Mouse (Mus musculus) liver, embryonic 12.5 days (tissue): ENCODE measurements around the gene Dppa4. TPM values are rescaled to one million over a fixed set of nuclear protein-coding genes. Genes with fewer than 3 reads are reported as not detected.
"Not testable (repeated sequence)": the region's sequence is repeated elsewhere in the genome, so short reads cannot be mapped to it uniquely, and the experiment has no call there.

Experiments
- ATAC-seq: fragments of 200-750 bp; cut with Nextera tagmentation; 2 replicates; pipeline ENCODE4 v1.8.0; 2017; ENCODE audit warnings: moderate number of reproducible peaks, mild to moderate bottlenecking, moderate library complexity
- H3K27ac ChIP-seq: fragments of 300-500 bp; sonication (generic); 2 replicates; pipeline ENCODE4 v1.5.1; 2016; ENCODE audit warnings: mild to moderate bottlenecking
- H3K27me3 ChIP-seq: fragments of 300-500 bp; sonication (generic); replicated peaks from 2 replicates; pipeline ENCODE4 v1.6.1; 2016; ENCODE audit warnings: mild to moderate bottlenecking, moderate library complexity
- H3K36me3 ChIP-seq: fragments of 300-500 bp; sonication (generic); 2 replicates; pipeline ENCODE4 v1.6.1; 2016; ENCODE audit warnings: mild to moderate bottlenecking, moderate library complexity
- H3K4me1 ChIP-seq: fragments of 300-500 bp; sonication (generic); 2 replicates; pipeline ENCODE4 v1.6.1; 2016
- H3K4me2 ChIP-seq: fragments of 300-500 bp; sonication (generic); 2 replicates; pipeline ENCODE4 v1.6.1; 2016; ENCODE audit warnings: mild to moderate bottlenecking, moderate library complexity
- H3K4me3 ChIP-seq: fragments of 300-500 bp; sonication (generic); 2 replicates; pipeline ENCODE4 v1.5.1; 2016; ENCODE audit warnings: mild to moderate bottlenecking, moderate library complexity
- H3K9ac ChIP-seq: fragments of 300-500 bp; sonication (generic); 2 replicates; pipeline ENCODE4 v1.6.1; 2016; ENCODE audit warnings: mild to moderate bottlenecking, moderate library complexity
- H3K9me3 ChIP-seq: fragments of 300-500 bp; sonication (generic); replicated peaks from 2 replicates; pipeline ENCODE4 v1.6.1; 2016; ENCODE audit warnings: mild to moderate bottlenecking, moderate library complexity
- WGBS: fragments of 180-500 bp; shearing (Covaris S2); methylation state at CpG from one replicate; pipeline ENCODE4 v1.1.7; 2016; ENCODE audit not compliant: insufficient replicate concordance; 5-methylcytosine and 5-hydroxymethylcytosine counted together
- polyA plus RNA-seq: library from polyadenylated mRNA; unstranded; fragments of >200 nt; fragmentation: Nextera tagmentation; extraction: Ambion mirVana; gene quantifications from 2 replicates; pipeline ENCODE4 v1.2.1, GENCODE M21; 2016

Dppa4 gene
- polyA plus RNA-seq, 1 experiment from 2014 or later: 0.19 TPM

DNA sequence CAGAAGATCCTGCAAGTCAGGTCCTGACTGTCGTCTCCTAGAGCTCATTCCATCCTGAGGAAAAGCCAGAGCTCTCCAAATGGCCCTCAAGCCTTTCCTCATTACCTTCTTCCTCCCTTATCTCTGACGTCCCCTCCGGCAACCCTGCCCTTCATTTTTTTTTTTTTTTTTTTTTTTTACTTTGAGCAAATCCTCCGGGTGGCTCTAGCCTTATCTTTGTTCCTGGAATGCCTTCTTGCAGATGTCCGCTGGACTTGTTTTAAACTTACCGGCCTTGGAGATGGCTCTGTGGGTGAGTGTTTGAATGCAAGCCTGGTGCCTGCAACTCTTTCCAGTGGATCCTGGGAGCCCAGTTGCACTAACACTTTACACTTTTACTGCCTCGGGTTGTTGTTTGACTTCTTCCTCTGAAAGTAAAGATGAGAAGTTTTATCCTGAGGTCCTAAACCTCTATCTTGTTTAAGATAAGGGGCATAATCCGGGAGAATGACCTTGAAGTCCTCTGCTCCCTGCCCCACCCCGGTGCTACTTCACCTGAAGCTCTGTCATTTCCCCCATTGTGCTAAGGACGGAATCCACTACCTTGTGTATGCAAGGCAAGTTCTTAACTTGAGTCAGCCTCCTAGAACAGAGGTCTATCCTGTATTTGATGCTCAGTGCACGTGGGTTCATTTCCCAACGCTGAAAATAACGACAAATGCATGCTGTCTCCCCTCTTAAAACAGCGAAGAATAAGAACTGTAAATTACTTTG lies 14.0 kb downstream of the Dppa4 start:
- Histone ChIP-seq H3K4me3 (no peak overlapping the region), H3K4me2 (no peak overlapping the region), H3K9me3 (no peaks in the 10 kb centered on the region), H3K27ac (no peak overlapping the region), H3K4me1 (0 out of 2 replicates have a peak, but pooled peaks cover 4% of the 10 kb centered on the region), H3K27me3 (no peaks in the 10 kb centered on the region), H3K36me3 (no peaks in the 10 kb centered on the region), H3K9ac (no peak overlapping the region)
- 34% methylated on average over 14 of the region's 14 CpGs for WGBS
- ATAC-seq: no peak

DNA sequence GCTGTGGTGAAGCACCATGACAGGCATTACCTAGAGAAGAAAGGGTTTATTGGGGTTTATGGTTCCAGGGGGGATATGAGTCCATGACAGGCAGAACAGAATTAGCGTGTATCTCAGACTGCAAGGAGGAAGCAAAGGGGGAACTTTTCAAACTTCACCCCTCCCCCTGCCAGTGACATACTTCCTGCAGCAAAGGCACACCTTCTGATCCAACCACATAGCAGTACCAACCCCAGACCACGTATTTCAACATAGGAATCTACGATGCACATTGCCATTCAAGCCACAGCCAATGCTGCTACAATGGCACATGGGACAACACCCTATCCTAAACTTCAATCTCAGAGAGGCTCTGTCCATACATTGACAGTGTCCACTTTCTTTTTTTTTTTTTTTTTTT lies 16.4 kb downstream of the Dppa4 start:
- no peaks in the 10 kb centered on the region for H3K9me3 ChIP-seq
- H3K27me3 ChIP-seq: no peaks in the 10 kb centered on the region
- 0 out of 2 replicates have a peak, but pooled peaks cover 4% of the 10 kb centered on the region for H3K4me1 ChIP-seq
- no peak overlapping the region for H3K27ac ChIP-seq
- 27% methylated on average over 3 of the region's 3 CpGs for WGBS
- H3K9ac ChIP-seq: no peak overlapping the region
- H3K36me3 ChIP-seq: no peaks in the 10 kb centered on the region
- no peak overlapping the region for H3K4me2 ChIP-seq
- ATAC-seq: no peak
- H3K4me3 ChIP-seq: no peak overlapping the region

DNA sequence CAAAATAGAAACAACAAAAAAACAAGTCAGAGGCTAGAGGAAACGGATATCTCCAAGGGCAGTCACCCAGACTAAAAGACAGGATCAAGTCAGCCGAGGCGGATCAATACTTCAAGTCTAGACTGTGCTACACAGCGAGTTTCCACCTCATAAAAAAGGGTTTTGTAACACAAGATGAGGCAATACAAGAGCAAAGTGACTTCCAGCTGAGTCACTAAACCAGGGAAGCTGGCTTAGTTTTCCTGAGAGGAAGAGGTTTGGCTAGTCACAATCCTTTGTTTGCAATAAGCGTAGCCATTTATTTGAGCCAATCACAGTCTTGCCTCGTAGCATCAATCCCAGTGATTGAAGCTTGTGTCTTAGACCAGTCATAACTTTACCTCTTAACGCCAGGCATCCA lies 20.0 kb downstream of the Dppa4 start, which contains the start of gene Dppa2:
Gene Dppa2 (plus strand): TSS at position 400 of the 400 bp plus-strand sequence.
- H3K36me3 ChIP-seq: no peaks in the 10 kb centered on the region
- H3K27ac ChIP-seq: no peak within 1 kb of the TSS
- H3K4me2 ChIP-seq: no peak within 1 kb of the TSS
- no peaks in the 10 kb centered on the region for H3K9me3 ChIP-seq
- no peak for ATAC-seq
- H3K4me1 ChIP-seq: no peaks in the 10 kb centered on the region
- no peak within 1 kb of the TSS for H3K4me3 ChIP-seq
- no peak within 1 kb of the TSS for H3K9ac ChIP-seq
- 69% methylated on average over 7 of the region's 7 CpGs for WGBS
- H3K27me3 ChIP-seq: no peaks in the 10 kb centered on the region

DNA sequence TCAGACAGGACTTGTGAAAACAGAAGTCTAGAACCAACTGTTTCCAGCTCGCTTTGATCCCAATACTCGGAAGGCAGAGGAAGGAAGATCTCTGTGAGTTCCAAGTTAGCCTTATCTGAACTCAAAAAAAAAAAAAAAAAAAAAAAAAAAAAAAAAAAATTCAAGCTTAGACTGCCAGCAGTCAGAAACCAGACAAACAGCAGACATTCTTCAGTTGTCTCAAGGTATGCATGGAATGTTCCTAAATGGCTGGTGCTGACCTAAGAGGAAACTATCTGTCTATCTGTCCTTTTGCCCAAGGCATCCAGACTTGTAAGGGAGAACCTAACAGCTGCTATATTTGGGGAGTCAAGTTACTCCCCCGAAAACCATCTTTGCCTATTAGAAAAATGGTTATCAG lies 20.4 kb downstream of the Dppa4 start:
- H3K4me2 ChIP-seq: no peak overlapping the region
- H3K27ac ChIP-seq: no peak overlapping the region
- H3K9me3 ChIP-seq: no peaks in the 10 kb centered on the region
- no peak overlapping the region for H3K4me3 ChIP-seq
- H3K36me3 ChIP-seq: no peaks in the 10 kb centered on the region
- no peaks in the 10 kb centered on the region for H3K4me1 ChIP-seq
- H3K27me3 ChIP-seq: no peaks in the 10 kb centered on the region
- ATAC-seq: no peak
- H3K9ac ChIP-seq: no peak overlapping the region
- WGBS: 61% methylated on average over 3 of the region's 3 CpGs

DNA sequence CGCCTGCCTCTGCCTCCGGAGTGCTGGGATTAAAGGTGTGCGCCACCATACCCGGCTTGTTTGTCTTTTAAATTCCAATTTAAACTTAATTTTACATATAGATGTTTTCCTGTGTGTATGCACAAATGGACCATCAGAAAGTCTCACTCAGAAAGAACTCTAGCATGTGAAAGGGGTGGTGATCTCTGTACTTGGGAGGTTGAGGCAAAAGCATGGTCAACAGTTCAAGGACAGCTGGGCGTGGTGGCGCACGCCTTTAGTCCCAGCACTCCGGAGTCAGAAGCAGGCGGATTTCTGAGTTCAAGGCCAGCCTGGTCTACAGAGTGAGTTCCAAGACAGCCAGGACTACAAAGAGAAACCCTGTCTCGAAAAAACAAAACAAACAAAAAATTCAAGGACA lies 25.4 kb downstream of the Dppa4 start:
- not testable (repeated sequence) for H3K27ac ChIP-seq, H3K36me3 ChIP-seq, H3K9ac ChIP-seq, H3K4me3 ChIP-seq, H3K4me1 ChIP-seq, H3K4me2 ChIP-seq, ATAC-seq, H3K27me3 ChIP-seq, H3K9me3 ChIP-seq
- WGBS: 81% methylated on average over 10 of the region's 10 CpGs

GRCm38 (mm10) chr16:48309912-48310630 lies 26.5 kb downstream of the Dppa4 start:
- Histone ChIP-seq H3K27ac (no peak overlapping the region), H3K9me3 (no peaks in the 10 kb centered on the region), H3K4me2 (no peak overlapping the region), H3K9ac (no peak overlapping the region), H3K27me3 (no peaks in the 10 kb centered on the region), H3K4me1 (no peaks in the 10 kb centered on the region), H3K4me3 (no peak overlapping the region), H3K36me3 (no peaks in the 10 kb centered on the region)
- ATAC-seq: no peak
- WGBS: 63% methylated on average over 12 of the region's 12 CpGs

GRCm38 (mm10) chr16:48315294-48315693 lies 31.8 kb downstream of the Dppa4 start:
- Histone ChIP-seq H3K4me3 (no peak overlapping the region), H3K36me3 (no peaks in the 10 kb centered on the region), H3K27ac (no peak overlapping the region), H3K9me3 (no peaks in the 10 kb centered on the region), H3K4me1 (no peaks in the 10 kb centered on the region), H3K4me2 (no peak overlapping the region), H3K9ac (no peak overlapping the region), H3K27me3 (no peaks in the 10 kb centered on the region)
- no peak for ATAC-seq
- WGBS: 75% methylated on average over 3 of the region's 3 CpGs

DNA sequence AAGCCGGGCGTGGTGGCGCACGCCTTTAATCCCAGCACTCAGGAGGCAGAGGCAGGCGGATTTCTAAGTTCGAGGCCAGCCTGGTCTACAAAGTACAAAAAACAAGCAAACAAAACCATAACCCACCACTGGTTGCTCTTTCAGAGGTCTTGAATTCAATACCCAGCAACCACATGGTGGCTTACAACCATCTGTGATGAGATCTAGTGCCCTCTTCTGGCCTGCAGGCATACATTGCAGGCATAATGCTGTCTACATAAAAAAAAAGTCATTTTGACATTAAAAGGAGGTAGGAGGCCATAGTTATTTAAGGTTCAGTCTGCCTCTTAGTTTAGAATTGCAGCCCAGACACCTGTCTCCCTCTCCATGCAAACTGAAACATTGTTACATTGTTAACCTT lies 37.2 kb downstream of the Dppa4 start:
- no peak overlapping the region for H3K9ac ChIP-seq
- H3K4me2 ChIP-seq: no peak overlapping the region
- no peak for ATAC-seq
- no peaks in the 10 kb centered on the region for H3K4me1 ChIP-seq
- H3K36me3 ChIP-seq: no peaks in the 10 kb centered on the region
- no peaks in the 10 kb centered on the region for H3K27me3 ChIP-seq
- no peaks in the 10 kb centered on the region for H3K9me3 ChIP-seq
- H3K27ac ChIP-seq: no peak overlapping the region
- no peak overlapping the region for H3K4me3 ChIP-seq
- 84% methylated on average over 6 of the region's 6 CpGs for WGBS

DNA sequence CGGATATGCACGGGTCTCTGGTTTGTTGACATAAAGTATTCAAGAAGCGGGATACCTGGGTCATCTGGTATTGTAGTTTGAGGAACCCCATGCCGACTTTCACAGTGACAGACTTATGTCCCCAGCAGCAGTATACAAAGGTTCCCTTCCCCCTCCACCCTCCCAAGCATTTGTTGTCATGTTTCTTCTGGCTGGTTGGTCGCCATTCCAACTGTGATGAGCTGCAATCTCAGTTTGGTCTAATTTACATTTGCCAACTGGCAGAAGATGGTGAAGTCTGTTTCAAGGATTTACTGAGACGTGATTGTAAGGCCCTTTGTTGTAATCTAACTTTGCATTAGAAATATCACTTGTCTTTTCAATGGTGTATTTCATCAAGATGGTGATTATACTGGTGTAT lies 39.6 kb downstream of the Dppa4 start:
- 54% methylated on average over 6 of the region's 6 CpGs for WGBS
- Histone ChIP-seq H3K36me3 (no peaks in the 10 kb centered on the region), H3K9ac (no peak overlapping the region), H3K27me3 (no peaks in the 10 kb centered on the region), H3K4me1 (no peaks in the 10 kb centered on the region), H3K27ac (no peak overlapping the region), H3K4me3 (no peak overlapping the region), H3K4me2 (no peak overlapping the region), H3K9me3 (no peaks in the 10 kb centered on the region)
- no peak for ATAC-seq

DNA sequence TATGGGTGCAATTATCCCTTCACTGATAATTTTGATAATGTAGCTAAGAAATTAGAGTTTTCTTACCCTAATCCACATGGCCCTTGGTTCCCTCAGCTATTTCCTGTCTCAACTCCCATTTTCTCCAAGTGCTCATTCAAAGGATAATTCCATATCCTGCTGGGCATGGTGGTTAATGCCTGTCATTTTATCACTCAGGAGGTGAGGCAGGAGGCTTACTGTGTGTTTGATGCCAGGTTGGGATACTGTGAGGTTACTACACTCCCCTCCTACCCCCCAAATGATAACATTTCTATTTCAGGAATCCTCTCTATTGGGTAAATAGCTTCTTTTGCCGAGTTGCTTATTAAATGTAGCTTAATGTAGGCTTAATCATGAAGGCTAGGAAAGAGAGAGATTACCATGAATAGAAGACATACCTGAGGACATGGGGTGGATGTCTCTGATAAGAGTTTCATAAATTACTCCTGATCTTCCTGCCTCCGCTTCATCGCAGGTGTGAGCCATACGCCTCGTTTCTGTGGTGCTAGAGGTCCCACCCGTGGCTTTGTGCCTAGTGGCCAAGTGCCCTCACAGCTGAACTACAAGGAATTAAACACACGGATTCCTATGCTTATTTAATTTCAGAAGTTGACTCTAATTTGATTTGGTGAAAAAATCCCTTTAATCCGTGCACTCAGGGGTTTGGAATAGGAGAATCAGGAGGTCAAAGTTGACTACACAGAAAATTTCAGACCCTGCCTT lies 40.2 kb downstream of the Dppa4 start:
- ATAC-seq: no peak
- no peak overlapping the region for H3K4me3 ChIP-seq
- no peaks in the 10 kb centered on the region for H3K4me1 ChIP-seq
- no peak overlapping the region for H3K9ac ChIP-seq
- no peak overlapping the region for H3K27ac ChIP-seq
- 75% methylated on average over 8 of the region's 8 CpGs for WGBS
- no peaks in the 10 kb centered on the region for H3K36me3 ChIP-seq
- H3K27me3 ChIP-seq: no peaks in the 10 kb centered on the region
- no peak overlapping the region for H3K4me2 ChIP-seq
- H3K9me3 ChIP-seq: no peaks in the 10 kb centered on the region

- Histone ChIP-seq H3K9ac (no peak overlapping the region), H3K4me3 (no peak overlapping the region), H3K9me3 (no peaks in the 10 kb centered on the region), H3K36me3 (no peaks in the 10 kb centered on the region), H3K27ac (no peak overlapping the region), H3K27me3 (no peaks in the 10 kb centered on the region), H3K4me1 (no peaks in the 10 kb centered on the region), H3K4me2 (no peak overlapping the region)
- no peak for ATAC-seq
- 53% methylated on average over 5 of the region's 5 CpGs for WGBS
Measured at GRCm38 (mm10) chr16:48326903-48327302, 43.4 kb downstream of the Dppa4 start.

- Histone ChIP-seq H3K27ac (no peak overlapping the region), H3K9ac (no peak overlapping the region), H3K9me3 (no peaks in the 10 kb centered on the region), H3K4me3 (no peak overlapping the region), H3K4me2 (no peak overlapping the region), H3K36me3 (no peaks in the 10 kb centered on the region), H3K4me1 (no peaks in the 10 kb centered on the region), H3K27me3 (no peaks in the 10 kb centered on the region)
- 67% methylated on average over 2 of the region's 2 CpGs for WGBS
- ATAC-seq: no peak
Measured at GRCm38 (mm10) chr16:48328420-48328819, 44.9 kb downstream of the Dppa4 start.
